Mouse (Mus musculus): Measurements from ENCODE around the gene Rab17. TPM values are rescaled to one million over a fixed set of nuclear protein-coding genes. Genes with fewer than 3 reads are reported as not detected.

Gene Rab17
- polyA plus RNA-seq (2014; fragmentation: Nextera tagmentation; extraction: Ambion mirVana), result 3.6 and 5.0 TPM in 2 replicates

GRCm38 (mm10) chr1:90969347-90969784, at the start of gene Rab17:
Rab17 (minus strand) TSS chr1:90969661.
- H3K4me1 ChIP-seq (replicated peaks; ENCODE audit: control insufficient read depth, insufficient read depth, low read length), result peaks cover 13% of the 10 kb centered on the region
- H3K4me2 ChIP-seq, result peak within 1 kb of the TSS; percentile 47
- H3K27me3 ChIP-seq (replicated peaks; ENCODE audit: control insufficient read depth, insufficient read depth, low read length), result no peaks in the 10 kb centered on the region
- H3K9ac ChIP-seq (ENCODE audit: low read depth, low read length), result no peak within 1 kb of the TSS
- ATAC-seq (replicated peaks; ENCODE audit: low FRiP score) (0 out of 2 replicates have a peak, but pooled peaks have one; percentile 27), DNase-seq (ENCODE audit: low spot score) (no peak)
- WGBS, result 25% methylated on average over 9 of the region's 9 CpGs
- H3K27ac ChIP-seq (ENCODE audit: low read depth, low read length), result no peak within 1 kb of the TSS
- peak within 1 kb of the TSS; percentile 29 for H3K4me3 ChIP-seq (ENCODE audit: low read depth, low read length)
- H3K9me3 ChIP-seq (ENCODE audit: control insufficient read depth, low read length), result no peaks in the 10 kb centered on the region
- no peaks in the 10 kb centered on the region for H3K36me3 ChIP-seq (ENCODE audit: control insufficient read depth, insufficient read depth, low read length)

- Histone ChIP-seq H3K27ac (ENCODE audit: low read depth, low read length) (no peak overlapping the region), H3K27me3 (replicated peaks; ENCODE audit: control insufficient read depth, insufficient read depth, low read length) (no peaks in the 10 kb centered on the region), H3K9ac (ENCODE audit: low read depth, low read length) (no peak overlapping the region), H3K4me2 (peak overlapping the region; percentile 41), H3K4me3 (ENCODE audit: low read depth, low read length) (no peak overlapping the region), H3K9me3 (ENCODE audit: control insufficient read depth, low read length) (no peaks in the 10 kb centered on the region), H3K4me1 (replicated peaks; ENCODE audit: control insufficient read depth, insufficient read depth, low read length) (no peaks in the 10 kb centered on the region; the same call in 1 of the 2 replicates), H3K36me3 (ENCODE audit: control insufficient read depth, insufficient read depth, low read length) (no peaks in the 10 kb centered on the region)
- ATAC-seq (replicated peaks; ENCODE audit: low FRiP score) (no peak), DNase-seq (ENCODE audit: low spot score) (no peak)
- WGBS, result 33% methylated on average over 20 of the region's 20 CpGs
Observed at GRCm38 (mm10) chr1:91017111-91017758, 47.8 kb upstream of the Rab17 start.

DNA sequence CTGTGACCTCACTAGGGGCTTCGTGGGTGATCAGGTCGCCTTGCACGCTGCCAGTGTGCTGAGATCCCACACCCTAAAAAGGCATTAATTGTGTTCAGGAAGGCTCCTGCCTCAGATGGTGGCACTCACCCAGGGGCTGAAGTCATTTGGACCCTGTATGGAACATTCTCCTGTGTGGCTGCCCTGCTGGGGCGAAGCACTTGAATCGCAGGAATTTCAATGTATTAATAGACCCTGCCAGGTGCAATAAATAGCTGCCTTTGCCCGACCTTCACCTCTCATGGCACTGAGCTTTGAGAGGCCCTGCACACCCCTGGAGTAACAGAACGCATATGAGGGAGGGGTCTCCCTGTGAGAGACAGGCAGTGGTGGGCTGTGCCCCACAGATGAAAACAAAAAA, 46.1 kb upstream of the Rab17 start:
- Histone ChIP-seq H3K9ac (ENCODE audit: low read depth, low read length) (no peak overlapping the region), H3K4me1 (replicated peaks; ENCODE audit: control insufficient read depth, insufficient read depth, low read length) (no peaks in the 10 kb centered on the region; the same call in 1 of the 2 replicates)

GRCm38 (mm10) chr1:91013803-91014202, 44.3 kb upstream of the Rab17 start:
- H3K9ac ChIP-seq (ENCODE audit: low read depth, low read length), result no peak overlapping the region
- no peaks in the 10 kb centered on the region for H3K9me3 ChIP-seq (ENCODE audit: control insufficient read depth, low read length)
- no peak for DNase-seq (ENCODE audit: low spot score)
- H3K4me2 ChIP-seq, result no peak overlapping the region
- no peaks in the 10 kb centered on the region for H3K27me3 ChIP-seq (replicated peaks; ENCODE audit: control insufficient read depth, insufficient read depth, low read length)
- 68% methylated on average over 3 of the region's 3 CpGs for WGBS
- ATAC-seq (replicated peaks; ENCODE audit: low FRiP score), result no peak
- peaks cover 2% of the 10 kb centered on the region for H3K4me1 ChIP-seq (replicated peaks; ENCODE audit: control insufficient read depth, insufficient read depth, low read length)
- H3K36me3 ChIP-seq (ENCODE audit: control insufficient read depth, insufficient read depth, low read length), result no peaks in the 10 kb centered on the region
- no peak overlapping the region for H3K27ac ChIP-seq (ENCODE audit: low read depth, low read length)
- no peak overlapping the region for H3K4me3 ChIP-seq (ENCODE audit: low read depth, low read length)

More for the DNA sequence above, 46.1 kb upstream of the Rab17 start:
- no peak overlapping the region for H3K4me2 ChIP-seq
- DNase-seq (ENCODE audit: low spot score), result no peak
- H3K27ac ChIP-seq (ENCODE audit: low read depth, low read length), result no peak overlapping the region
- no peaks in the 10 kb centered on the region for H3K9me3 ChIP-seq (ENCODE audit: control insufficient read depth, low read length)
- no peaks in the 10 kb centered on the region for H3K36me3 ChIP-seq (ENCODE audit: control insufficient read depth, insufficient read depth, low read length)
- H3K27me3 ChIP-seq (replicated peaks; ENCODE audit: control insufficient read depth, insufficient read depth, low read length), result no peaks in the 10 kb centered on the region
- WGBS, result 91% methylated on average over 7 of the region's 7 CpGs
- no peak for ATAC-seq (replicated peaks; ENCODE audit: low FRiP score)
- no peak overlapping the region for H3K4me3 ChIP-seq (ENCODE audit: low read depth, low read length)

DNA sequence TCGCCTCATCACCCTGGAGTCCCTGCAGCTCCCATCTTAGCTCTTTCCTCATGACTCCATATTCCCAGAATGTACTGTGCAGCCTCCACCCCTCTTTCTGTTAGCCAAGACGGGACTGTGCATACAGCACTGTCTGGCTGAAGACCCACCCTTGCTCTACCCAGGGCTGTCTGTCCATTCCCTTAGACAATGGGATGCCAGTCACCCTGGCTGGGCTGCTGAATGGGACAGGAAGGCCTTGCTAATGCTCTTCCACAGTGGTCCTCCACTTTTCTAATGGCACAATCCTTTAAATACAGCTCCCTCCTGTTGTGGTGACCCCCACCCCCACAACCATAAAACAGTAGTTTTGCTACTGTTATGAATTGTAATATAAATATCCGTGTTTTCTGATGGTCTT, 41.9 kb upstream of the Rab17 start:
- Histone ChIP-seq H3K4me1 (replicated peaks; ENCODE audit: control insufficient read depth, insufficient read depth, low read length) (peaks cover 2% of the 10 kb centered on the region; the same call in 1 of the 2 replicates), H3K9ac (ENCODE audit: low read depth, low read length) (no peak overlapping the region), H3K27ac (ENCODE audit: low read depth, low read length) (no peak overlapping the region), H3K4me3 (ENCODE audit: low read depth, low read length) (no peak overlapping the region), H3K4me2 (no peak overlapping the region), H3K9me3 (ENCODE audit: control insufficient read depth, low read length) (no peaks in the 10 kb centered on the region), H3K36me3 (ENCODE audit: control insufficient read depth, insufficient read depth, low read length) (no peaks in the 10 kb centered on the region), H3K27me3 (replicated peaks; ENCODE audit: control insufficient read depth, insufficient read depth, low read length) (no peaks in the 10 kb centered on the region)
- DNase-seq (ENCODE audit: low spot score) (no peak), ATAC-seq (replicated peaks; ENCODE audit: low FRiP score) (no peak)
- 80% methylated on average over 3 of the region's 3 CpGs for WGBS

- peaks cover 2% of the 10 kb centered on the region; the same call in 1 of the 2 replicates for H3K4me1 ChIP-seq (replicated peaks; ENCODE audit: control insufficient read depth, insufficient read depth, low read length)
- DNase-seq (ENCODE audit: low spot score) (no peak), ATAC-seq (replicated peaks; ENCODE audit: low FRiP score) (no peak)
- no peak overlapping the region for H3K4me3 ChIP-seq (ENCODE audit: low read depth, low read length)
- H3K9ac ChIP-seq (ENCODE audit: low read depth, low read length), result no peak overlapping the region
- H3K4me2 ChIP-seq, result no peak overlapping the region
- no peaks in the 10 kb centered on the region for H3K9me3 ChIP-seq (ENCODE audit: control insufficient read depth, low read length)
- no peaks in the 10 kb centered on the region for H3K36me3 ChIP-seq (ENCODE audit: control insufficient read depth, insufficient read depth, low read length)
- no peaks in the 10 kb centered on the region for H3K27me3 ChIP-seq (replicated peaks; ENCODE audit: control insufficient read depth, insufficient read depth, low read length)
- WGBS, result 75% methylated on average over 2 of the region's 2 CpGs
- H3K27ac ChIP-seq (ENCODE audit: low read depth, low read length), result no peak overlapping the region
Observed at GRCm38 (mm10) chr1:91010716-91011115, 41.3 kb upstream of the Rab17 start.

GRCm38 (mm10) chr1:91010216-91010615, 40.8 kb upstream of the Rab17 start:
- ATAC-seq (replicated peaks; ENCODE audit: low FRiP score) (no peak), DNase-seq (ENCODE audit: low spot score) (no peak)
- Histone ChIP-seq H3K27ac (ENCODE audit: low read depth, low read length) (no peak overlapping the region), H3K4me2 (no peak overlapping the region), H3K4me3 (ENCODE audit: low read depth, low read length) (no peak overlapping the region), H3K9ac (ENCODE audit: low read depth, low read length) (no peak overlapping the region), H3K9me3 (ENCODE audit: control insufficient read depth, low read length) (no peaks in the 10 kb centered on the region), H3K4me1 (replicated peaks; ENCODE audit: control insufficient read depth, insufficient read depth, low read length) (peaks cover 2% of the 10 kb centered on the region; the same call in 1 of the 2 replicates), H3K27me3 (replicated peaks; ENCODE audit: control insufficient read depth, insufficient read depth, low read length) (no peaks in the 10 kb centered on the region), H3K36me3 (ENCODE audit: control insufficient read depth, insufficient read depth, low read length) (no peaks in the 10 kb centered on the region)
- WGBS, result 55% methylated on average over 7 of the region's 7 CpGs

GRCm38 (mm10) chr1:91009266-91009665, 39.8 kb upstream of the Rab17 start:
- Histone ChIP-seq H3K27ac (ENCODE audit: low read depth, low read length) (no peak overlapping the region), H3K9me3 (ENCODE audit: control insufficient read depth, low read length) (no peaks in the 10 kb centered on the region), H3K4me1 (replicated peaks; ENCODE audit: control insufficient read depth, insufficient read depth, low read length) (peaks cover 2% of the 10 kb centered on the region; the same call in 1 of the 2 replicates), H3K9ac (ENCODE audit: low read depth, low read length) (no peak overlapping the region), H3K27me3 (replicated peaks; ENCODE audit: control insufficient read depth, insufficient read depth, low read length) (no peaks in the 10 kb centered on the region), H3K4me3 (ENCODE audit: low read depth, low read length) (no peak overlapping the region), H3K4me2 (no peak overlapping the region), H3K36me3 (ENCODE audit: control insufficient read depth, insufficient read depth, low read length) (no peaks in the 10 kb centered on the region)
- ATAC-seq (replicated peaks; ENCODE audit: low FRiP score), result no peak
- 66% methylated on average over 6 of the region's 6 CpGs for WGBS
- DNase-seq (ENCODE audit: low spot score), result no peak

GRCm38 (mm10) chr1:91008746-91009145, 39.3 kb upstream of the Rab17 start:
- 86% methylated on average over 9 of the region's 9 CpGs for WGBS
- no peak for DNase-seq (ENCODE audit: low spot score)
- H3K9me3 ChIP-seq (ENCODE audit: control insufficient read depth, low read length), result no peaks in the 10 kb centered on the region
- peaks cover 2% of the 10 kb centered on the region; the same call in 1 of the 2 replicates for H3K4me1 ChIP-seq (replicated peaks; ENCODE audit: control insufficient read depth, insufficient read depth, low read length)
- H3K27ac ChIP-seq (ENCODE audit: low read depth, low read length), result no peak overlapping the region
- H3K36me3 ChIP-seq (ENCODE audit: control insufficient read depth, insufficient read depth, low read length), result no peaks in the 10 kb centered on the region
- no peak overlapping the region for H3K4me2 ChIP-seq
- no peak overlapping the region for H3K9ac ChIP-seq (ENCODE audit: low read depth, low read length)
- no peak overlapping the region for H3K4me3 ChIP-seq (ENCODE audit: low read depth, low read length)
- ATAC-seq (replicated peaks; ENCODE audit: low FRiP score), result no peak
- H3K27me3 ChIP-seq (replicated peaks; ENCODE audit: control insufficient read depth, insufficient read depth, low read length), result no peaks in the 10 kb centered on the region

Measured in liver, embryonic 11.5 days (tissue).